Mouse (Mus musculus) neural tube, embryonic 11.5 days (tissue): ENCODE results near the gene Stk40. TPM values are rescaled to one million over a fixed set of nuclear protein-coding genes. Genes with fewer than 3 reads are reported as not detected.
"Not testable (repeated sequence)": the region's sequence is repeated elsewhere in the genome, so short reads cannot be mapped to it uniquely, and the experiment has no call there.

Experiments used
- ATAC-seq: fragments of 200-750 bp; cut with Nextera tagmentation; 2 replicates; pipeline ENCODE4 v1.8.0; 2017; ENCODE audit warnings: moderate number of reproducible peaks, mild to moderate bottlenecking, moderate TSS enrichment, moderate library complexity; ENCODE audit not compliant: insufficient read depth, low FRiP score, low TSS enrichment
- DNase-seq: peaks from one replicate; pipeline ENCODE4 v3.0.0-alpha.2; 2015; ENCODE audit warnings: low spot score
- H3K27ac ChIP-seq: fragments of 300-500 bp; sonication (generic); 2 replicates; pipeline ENCODE4 v1.5.1; 2014; ENCODE audit warnings: low read depth, mild to moderate bottlenecking, low read length
- H3K27me3 ChIP-seq: fragments of 300-500 bp; sonication (generic); 2 replicates; pipeline ENCODE4 v1.6.1; 2014; ENCODE audit warnings: mild to moderate bottlenecking, low read length, mixed read lengths; ENCODE audit not compliant: control insufficient read depth, insufficient read depth
- H3K36me3 ChIP-seq: fragments of 300-500 bp; sonication (generic); 2 replicates; pipeline ENCODE4 v1.6.1; 2014; ENCODE audit warnings: mild to moderate bottlenecking, low read length, moderate library complexity, mixed read lengths; ENCODE audit not compliant: control insufficient read depth, insufficient read depth
- H3K4me1 ChIP-seq: fragments of 300-500 bp; sonication (generic); 2 replicates; pipeline ENCODE4 v1.6.1; 2014; ENCODE audit warnings: low read length, mixed read lengths; ENCODE audit not compliant: control insufficient read depth, insufficient read depth
- H3K4me2 ChIP-seq: fragments of 300-500 bp; sonication (generic); 2 replicates; pipeline ENCODE4 v1.6.1; 2014; ENCODE audit warnings: low read depth, mild to moderate bottlenecking, moderate library complexity
- H3K4me3 ChIP-seq: fragments of 300-500 bp; sonication (generic); 2 replicates; pipeline ENCODE4 v1.5.1; 2014; ENCODE audit warnings: low read depth, low read length
- H3K9ac ChIP-seq: fragments of 300-500 bp; sonication (generic); 2 replicates; pipeline ENCODE4 v1.6.1; 2014; ENCODE audit warnings: mild to moderate bottlenecking, low read length
- H3K9me3 ChIP-seq: fragments of 300-500 bp; sonication (generic); 2 replicates; pipeline ENCODE4 v1.6.1; 2016; ENCODE audit warnings: low read length; ENCODE audit not compliant: control insufficient read depth
- WGBS: fragments of 180-500 bp; shearing (Covaris S2); extraction: QIAGEN DNeasy Blood & Tissue Kit; methylation state at CpG from one replicate; pipeline ENCODE4 v1.1.7; 2014; 5-methylcytosine and 5-hydroxymethylcytosine counted together
- polyA plus RNA-seq: library from polyadenylated mRNA; unstranded; fragments of >200 nt; fragmentation: Nextera tagmentation; extraction: Ambion mirVana; gene quantifications from 2 replicates; pipeline ENCODE4 v1.2.1, GENCODE M21; 2014

The Stk40 gene
- polyA plus RNA-seq, 1 experiment from 2014 or later: 32.5 TPM

GRCm38 (mm10) chr4:126175980-126176379, 72.2 kb downstream of the Stk40 start:
- WGBS: 93% methylated on average over 7 of the region's 7 CpGs
- H3K4me2 ChIP-seq: not testable (repeated sequence)

GRCm38 (mm10) chr4:126181170-126181957, 77.6 kb downstream of the Stk40 start:
- peak; percentile 40 for DNase-seq

More at GRCm38 (mm10) chr4:126175980-126176379, 72.2 kb downstream of the Stk40 start:
- H3K4me3 ChIP-seq, H3K9ac ChIP-seq, H3K27ac ChIP-seq, DNase-seq, H3K9me3 ChIP-seq, H3K4me1 ChIP-seq, H3K27me3 ChIP-seq, ATAC-seq: not testable (repeated sequence)
- H3K36me3 ChIP-seq: peaks cover 10% of the 10 kb centered on the region

GRCm38 (mm10) chr4:126183034-126183433, 79.3 kb downstream of the Stk40 start:
- H3K4me2 ChIP-seq: no peak overlapping the region
- no peaks in the 10 kb centered on the region for H3K9me3 ChIP-seq
- WGBS: 84% methylated on average over 5 of the region's 5 CpGs
- no peak for DNase-seq
- no peaks in the 10 kb centered on the region; the same call in 1 of the 2 replicates for H3K36me3 ChIP-seq
- no peaks in the 10 kb centered on the region for H3K4me1 ChIP-seq
- ATAC-seq: no peak
- H3K4me3 ChIP-seq: no peak overlapping the region
- no peak overlapping the region for H3K27ac ChIP-seq
- no peak overlapping the region for H3K9ac ChIP-seq
- H3K27me3 ChIP-seq: no peaks in the 10 kb centered on the region

More at GRCm38 (mm10) chr4:126181170-126181957, 77.6 kb downstream of the Stk40 start:
- 77% methylated on average over 7 of the region's 7 CpGs for WGBS
- Histone ChIP-seq H3K9ac (no peak overlapping the region), H3K36me3 (peaks cover 6% of the 10 kb centered on the region), H3K27me3 (no peaks in the 10 kb centered on the region), H3K4me3 (no peak overlapping the region), H3K27ac (no peak overlapping the region), H3K9me3 (no peaks in the 10 kb centered on the region), H3K4me2 (no peak overlapping the region), H3K4me1 (no peaks in the 10 kb centered on the region)
- ATAC-seq: no peak

GRCm38 (mm10) chr4:126187096-126187495, 83.3 kb downstream of the Stk40 start:
- no peaks in the 10 kb centered on the region; the same call in 1 of the 2 replicates for H3K36me3 ChIP-seq
- H3K27me3 ChIP-seq: no peaks in the 10 kb centered on the region
- no peak overlapping the region for H3K9ac ChIP-seq
- no peak overlapping the region for H3K4me2 ChIP-seq
- WGBS: 95% methylated on average over 3 of the region's 3 CpGs
- DNase-seq: no peak
- H3K4me3 ChIP-seq: no peak overlapping the region
- no peaks in the 10 kb centered on the region for H3K4me1 ChIP-seq
- no peak overlapping the region for H3K27ac ChIP-seq
- H3K9me3 ChIP-seq: no peaks in the 10 kb centered on the region
- ATAC-seq: no peak

Other genes starting within 250 kb of the Stk40 start
- 0.94 and 0.95 TPM in 2 replicates for gene Csf3r, start 79.4 kb upstream of the Stk40 start, polyA plus RNA-seq
- 125 and 134 TPM in 2 replicates for gene Mrps15, start 57.0 kb upstream of the Stk40 start, polyA plus RNA-seq
- 21.4 and 23.0 TPM in 2 replicates for gene Oscp1, start 45.4 kb upstream of the Stk40 start, polyA plus RNA-seq
- 39.5 and 42.6 TPM in 2 replicates for gene Lsm10, start 7.3 kb upstream of the Stk40 start, polyA plus RNA-seq
- 42.5 and 43.4 TPM in 2 replicates for gene Eva1b, start 43.8 kb downstream of the Stk40 start, polyA plus RNA-seq
- 2.1 and 2.6 TPM in 2 replicates for gene Sh3d21, start 59.5 kb downstream of the Stk40 start, polyA plus RNA-seq
- gene Thrap3, start 98.8 kb downstream of the Stk40 start, polyA plus RNA-seq: 197 and 217 TPM in 2 replicates
- gene Map7d1, start 152.4 kb downstream of the Stk40 start, polyA plus RNA-seq: 80.9 and 83.6 TPM in 2 replicates
- gene Trappc3, start 158.4 kb downstream of the Stk40 start, polyA plus RNA-seq: 32.1 and 45.4 TPM in 2 replicates
- gene Col8a2, start 182.8 kb downstream of the Stk40 start, polyA plus RNA-seq: 7.4 and 7.9 TPM in 2 replicates
- 52.7 and 56.8 TPM in 2 replicates for gene Adprhl2, start 217.7 kb downstream of the Stk40 start, polyA plus RNA-seq
- 1.2 and 1.8 TPM in 2 replicates for gene Tekt2, start 221.7 kb downstream of the Stk40 start, polyA plus RNA-seq